Mouse (Mus musculus): Measurements from ENCODE around the gene Eps8l1.
"Not testable (repeated sequence)": the region's sequence is repeated elsewhere in the genome, so short reads cannot be mapped to it uniquely, and the experiment has no call there.

Eps8l1 gene

GRCm38 (mm10) chr7:4460576-4461434, at the start of gene Eps8l1:
Eps8l1 (plus strand) TSS chr7:4460674.
- in situ Hi-C loops (cut with MboI, MseI): no loop called here

GRCm38 (mm10) chr7:4412406-4412805, 48.1 kb upstream of the Eps8l1 start:
- in situ Hi-C loops (cut with MboI, MseI): not testable (repeated sequence)

GRCm38 (mm10) chr7:4419681-4420080, 40.8 kb upstream of the Eps8l1 start:
- in situ Hi-C loops (cut with MboI, MseI): loop anchor here in 1 of 2 experiments (10.0 kb wide), 1 partner anchor 825 kb away; no protein-coding TSS in a partner anchor

- in situ Hi-C loops (cut with MboI, MseI): loop anchor here in 1 of 2 experiments (10.0 kb wide), 1 partner anchor 825 kb away; no protein-coding TSS in a partner anchor
These were observed 40.2 kb upstream of the Eps8l1 start for GRCm38 (mm10) chr7:4420230-4420629.

- in situ Hi-C loops (cut with MboI, MseI): loop anchor here in 1 of 2 experiments (10.0 to 25.0 kb wide), 2 partner anchors 833 to 1860 kb away; partner anchors contain the start of gene Zfp667
These were observed 33.1 kb upstream of the Eps8l1 start for GRCm38 (mm10) chr7:4427161-4427912.

- in situ Hi-C loops (cut with MboI, MseI): loop anchor here in 1 of 2 experiments (5.0 to 25.0 kb wide), 3 partner anchors 92 to 1857 kb away; partner anchors contain the start of genes Tnni3 and Zfp667
These were observed 30.1 kb upstream of the Eps8l1 start for GRCm38 (mm10) chr7:4430246-4430844.

- in situ Hi-C loops (cut with MboI, MseI): loop anchor here in 1 of 2 experiments (5.0 to 25.0 kb wide), 3 partner anchors 91 to 1856 kb away; partner anchors contain the start of genes Tnni3 and Zfp667
These were observed 28.9 kb upstream of the Eps8l1 start for GRCm38 (mm10) chr7:4431548-4431947.

GRCm38 (mm10) chr7:4432026-4432425, 28.4 kb upstream of the Eps8l1 start:
- in situ Hi-C loops (cut with MboI, MseI): loop anchor here in 1 of 2 experiments (5.0 to 25.0 kb wide), 3 partner anchors 90 to 1855 kb away; partner anchors contain the start of genes Tnni3 and Zfp667

- in situ Hi-C loops (cut with MboI, MseI): loop anchor here (5.0 to 25.0 kb wide), 3 partner anchors 85 to 1850 kb away; partner anchors contain the start of genes Tnni3 (in 1 of the 2) and Zfp667 (in 1 of the 2)
These were observed 22.8 kb upstream of the Eps8l1 start for GRCm38 (mm10) chr7:4437721-4438120.

GRCm38 (mm10) chr7:4440549-4440948, 19.9 kb upstream of the Eps8l1 start:
- in situ Hi-C loops (cut with MboI, MseI): loop anchor here (10.0 to 25.0 kb wide), 2 partner anchors 304 to 1847 kb away; partner anchors contain the start of genes Kmt5c (in 1 of the 2) and Zfp667 (in 1 of the 2)

GRCm38 (mm10) chr7:4445216-4445791, 15.2 kb upstream of the Eps8l1 start, which contains the start of gene Rdh13:
Rdh13 (minus strand) TSS chr7:4445649.
- in situ Hi-C loops (cut with MboI, MseI): loop anchor here (5.0 to 25.0 kb wide), 3 partner anchors 299 to 1842 kb away; partner anchors contain the start of genes Kmt5c (in 1 of the 2) and Zfp667 (in 1 of the 2)

- in situ Hi-C loops (cut with MboI, MseI): loop anchor here (5.0 to 25.0 kb wide), 3 partner anchors 298 to 1840 kb away; partner anchors contain the start of genes Kmt5c (in 1 of the 2) and Zfp667 (in 1 of the 2)
These were observed 13.3 kb upstream of the Eps8l1 start for GRCm38 (mm10) chr7:4447138-4447537.

- in situ Hi-C loops (cut with MboI, MseI): loop anchor here (5.0 to 25.0 kb wide), 3 partner anchors 296 to 1839 kb away; partner anchors contain the start of genes Kmt5c (in 1 of the 2) and Zfp667 (in 1 of the 2)
These were observed 12.0 kb upstream of the Eps8l1 start for GRCm38 (mm10) chr7:4448439-4448838.

GRCm38 (mm10) chr7:4449211-4449610, 11.3 kb upstream of the Eps8l1 start:
- in situ Hi-C loops (cut with MboI, MseI): loop anchor here (5.0 to 25.0 kb wide), 3 partner anchors 296 to 1838 kb away; partner anchors contain the start of genes Kmt5c (in 1 of the 2) and Zfp667 (in 1 of the 2)

- in situ Hi-C loops (cut with MboI, MseI): no loop called here
These were observed 7.8 kb upstream of the Eps8l1 start for GRCm38 (mm10) chr7:4452644-4453043.

- in situ Hi-C loops (cut with MboI, MseI): no loop called here
These were observed 3.8 kb downstream of the Eps8l1 start for GRCm38 (mm10) chr7:4464194-4464824.

GRCm38 (mm10) chr7:4467801-4468200, 7.3 kb downstream of the Eps8l1 start:
- in situ Hi-C loops (cut with MboI, MseI): no loop called here

GRCm38 (mm10) chr7:4470275-4471178, 10.1 kb downstream of the Eps8l1 start:
- in situ Hi-C loops (cut with MboI, MseI): no loop called here

- in situ Hi-C loops (cut with MboI, MseI): no loop called here
These were observed 10.7 kb downstream of the Eps8l1 start for GRCm38 (mm10) chr7:4471179-4471555.
